Mouse (Mus musculus): ENCODE data around the gene Sik2. TPM values are rescaled to one million over a fixed set of nuclear protein-coding genes. Genes with fewer than 3 reads are reported as not detected.

Gene Sik2
- polyA plus RNA-seq, 1 experiment from 2014 or later, result 18.3 TPM

GRCm38 (mm10) chr9:50925801-50926200 lies 83.1 kb downstream of the Sik2 start:
- H3K36me3 ChIP-seq (replicated peaks), result peaks cover 9% of the 10 kb centered on the region
- H3K27ac ChIP-seq (replicated peaks), result no peak overlapping the region
- DNase-seq (ENCODE audit: low spot score), result no peak
- no peaks in the 10 kb centered on the region for H3K27me3 ChIP-seq (replicated peaks; ENCODE audit: low read depth, poor library complexity, severe bottlenecking)
- H3K4me1 ChIP-seq, result no peaks in the 10 kb centered on the region
- no peaks in the 10 kb centered on the region for H3K9me3 ChIP-seq
- no peak overlapping the region for H3K4me3 ChIP-seq
- 87% methylated on average over 4 of the region's 4 CpGs for WGBS

GRCm38 (mm10) chr9:50924454-50924853 lies 84.4 kb downstream of the Sik2 start:
- Histone ChIP-seq H3K9me3 (no peaks in the 10 kb centered on the region), H3K36me3 (replicated peaks) (peaks cover 7% of the 10 kb centered on the region; the same call in 1 of the 2 replicates), H3K27ac (replicated peaks) (no peak overlapping the region), H3K27me3 (replicated peaks; ENCODE audit: low read depth, poor library complexity, severe bottlenecking) (no peaks in the 10 kb centered on the region), H3K4me3 (no peak overlapping the region), H3K4me1 (no peaks in the 10 kb centered on the region)
- no peak for DNase-seq (ENCODE audit: low spot score)

- Histone ChIP-seq H3K27ac (replicated peaks) (no peak overlapping the region), H3K36me3 (replicated peaks) (peaks cover 2% of the 10 kb centered on the region; the same call in 1 of the 2 replicates), H3K4me3 (no peak overlapping the region), H3K4me1 (no peaks in the 10 kb centered on the region), H3K27me3 (replicated peaks; ENCODE audit: low read depth, poor library complexity, severe bottlenecking) (no peaks in the 10 kb centered on the region), H3K9me3 (no peaks in the 10 kb centered on the region)
- no peak for DNase-seq (ENCODE audit: low spot score)
- 84% methylated on average over 5 of the region's 5 CpGs for WGBS
Observed at GRCm38 (mm10) chr9:50922363-50923153, 86.3 kb downstream of the Sik2 start.

- Histone ChIP-seq H3K36me3 (replicated peaks) (no peaks in the 10 kb centered on the region), H3K4me3 (no peak overlapping the region), H3K4me1 (no peaks in the 10 kb centered on the region), H3K9me3 (no peaks in the 10 kb centered on the region), H3K27ac (replicated peaks) (no peak overlapping the region), H3K27me3 (replicated peaks; ENCODE audit: low read depth, poor library complexity, severe bottlenecking) (no peaks in the 10 kb centered on the region)
- 89% methylated on average over 3 of the region's 3 CpGs for WGBS
- no peak for DNase-seq (ENCODE audit: low spot score)
Observed at GRCm38 (mm10) chr9:50920933-50921895, 87.7 kb downstream of the Sik2 start.

- no peaks in the 10 kb centered on the region for H3K9me3 ChIP-seq
- no peaks in the 10 kb centered on the region for H3K27me3 ChIP-seq (replicated peaks; ENCODE audit: low read depth, poor library complexity, severe bottlenecking)
- no peak for DNase-seq (ENCODE audit: low spot score)
- H3K4me3 ChIP-seq, result no peak overlapping the region
- WGBS, result 97% methylated on average over 2 of the region's 2 CpGs
- H3K27ac ChIP-seq (replicated peaks), result no peak overlapping the region
- no peaks in the 10 kb centered on the region for H3K4me1 ChIP-seq
- H3K36me3 ChIP-seq (replicated peaks), result peaks cover 6% of the 10 kb centered on the region
Observed at GRCm38 (mm10) chr9:50919554-50919953, 89.3 kb downstream of the Sik2 start.

- no peaks in the 10 kb centered on the region for H3K9me3 ChIP-seq
- peaks cover 6% of the 10 kb centered on the region for H3K36me3 ChIP-seq (replicated peaks)
- DNase-seq (ENCODE audit: low spot score), result no peak
- no peaks in the 10 kb centered on the region for H3K4me1 ChIP-seq
- 82% methylated on average over 3 of the region's 3 CpGs for WGBS
- no peak overlapping the region for H3K27ac ChIP-seq (replicated peaks)
- H3K4me3 ChIP-seq, result no peak overlapping the region
- H3K27me3 ChIP-seq (replicated peaks; ENCODE audit: low read depth, poor library complexity, severe bottlenecking), result no peaks in the 10 kb centered on the region
Observed at GRCm38 (mm10) chr9:50918131-50918530, 90.7 kb downstream of the Sik2 start.

- DNase-seq (ENCODE audit: low spot score), result no peak
- Histone ChIP-seq H3K27me3 (replicated peaks; ENCODE audit: low read depth, poor library complexity, severe bottlenecking) (no peaks in the 10 kb centered on the region), H3K9me3 (no peaks in the 10 kb centered on the region), H3K36me3 (replicated peaks) (peaks cover 21% of the 10 kb centered on the region), H3K4me1 (no peaks in the 10 kb centered on the region), H3K4me3 (no peak overlapping the region), H3K27ac (replicated peaks) (no peak overlapping the region)
- WGBS, result 87% methylated on average over 7 of the region's 7 CpGs
Observed at GRCm38 (mm10) chr9:50911861-50912515, 96.9 kb downstream of the Sik2 start.

GRCm38 (mm10) chr9:50905321-50905720 lies 103.6 kb downstream of the Sik2 start:
- no peaks in the 10 kb centered on the region for H3K9me3 ChIP-seq
- no peak overlapping the region for H3K27ac ChIP-seq (replicated peaks)
- H3K4me3 ChIP-seq, result no peak overlapping the region
- H3K27me3 ChIP-seq (replicated peaks; ENCODE audit: low read depth, poor library complexity, severe bottlenecking), result no peaks in the 10 kb centered on the region
- H3K4me1 ChIP-seq, result no peaks in the 10 kb centered on the region
- peaks cover 13% of the 10 kb centered on the region; the same call in 1 of the 2 replicates for H3K36me3 ChIP-seq (replicated peaks)
- DNase-seq (ENCODE audit: low spot score), result no peak
- 88% methylated on average over 3 of the region's 3 CpGs for WGBS

- Histone ChIP-seq H3K9me3 (no peaks in the 10 kb centered on the region), H3K27ac (replicated peaks) (no peak overlapping the region), H3K27me3 (replicated peaks; ENCODE audit: low read depth, poor library complexity, severe bottlenecking) (no peaks in the 10 kb centered on the region), H3K4me1 (no peaks in the 10 kb centered on the region), H3K36me3 (replicated peaks) (peaks cover 15% of the 10 kb centered on the region), H3K4me3 (no peak overlapping the region)
- DNase-seq (ENCODE audit: low spot score), result no peak
- 76% methylated on average over 6 of the region's 6 CpGs for WGBS
Observed at GRCm38 (mm10) chr9:50904196-50904847, 104.6 kb downstream of the Sik2 start.

- WGBS, result 80% methylated on average over 7 of the region's 7 CpGs
Observed at GRCm38 (mm10) chr9:50900026-50900920, 108.6 kb downstream of the Sik2 start.

GRCm38 (mm10) chr9:50893665-50894064 lies 115.2 kb downstream of the Sik2 start:
- Histone ChIP-seq H3K27me3 (replicated peaks; ENCODE audit: low read depth, poor library complexity, severe bottlenecking) (no peaks in the 10 kb centered on the region), H3K9me3 (no peaks in the 10 kb centered on the region), H3K36me3 (replicated peaks) (peaks cover 80% of the 10 kb centered on the region), H3K4me3 (no peak overlapping the region), H3K4me1 (peaks cover 5% of the 10 kb centered on the region), H3K27ac (replicated peaks) (no peak overlapping the region)
- no peak for DNase-seq (ENCODE audit: low spot score)
- WGBS, result 92% methylated on average over 4 of the region's 4 CpGs

More at GRCm38 (mm10) chr9:50900026-50900920, 108.6 kb downstream of the Sik2 start:
- Histone ChIP-seq H3K4me1 (no peaks in the 10 kb centered on the region), H3K36me3 (replicated peaks) (peaks cover 45% of the 10 kb centered on the region), H3K4me3 (no peak overlapping the region), H3K27me3 (replicated peaks; ENCODE audit: low read depth, poor library complexity, severe bottlenecking) (no peaks in the 10 kb centered on the region), H3K9me3 (no peaks in the 10 kb centered on the region), H3K27ac (replicated peaks) (no peak overlapping the region)
- no peak for DNase-seq (ENCODE audit: low spot score)
